Mouse (Mus musculus) T-helper 17 cell (primary cell): ENCODE measurements at regions not wholly inside any gene's neighbourhood (a gene's known extent, or its start where the extent isn't known, plus 50 kb on each side); places are given as distances from the start of the nearest gene placed in this dataset.

Experiments used
- in situ Hi-C, 2 experiments: fragments of 300-600 bp; cut with MboI, MseI; formaldehyde crosslinking; loops; 1 replicate in 1 of 2; 2 replicates in 1 of 2; pipeline ENCODE4 v1.15.1; 2025; ENCODE audit warnings: high pct_unique_total_duplicates in 2 of 2

DNA sequence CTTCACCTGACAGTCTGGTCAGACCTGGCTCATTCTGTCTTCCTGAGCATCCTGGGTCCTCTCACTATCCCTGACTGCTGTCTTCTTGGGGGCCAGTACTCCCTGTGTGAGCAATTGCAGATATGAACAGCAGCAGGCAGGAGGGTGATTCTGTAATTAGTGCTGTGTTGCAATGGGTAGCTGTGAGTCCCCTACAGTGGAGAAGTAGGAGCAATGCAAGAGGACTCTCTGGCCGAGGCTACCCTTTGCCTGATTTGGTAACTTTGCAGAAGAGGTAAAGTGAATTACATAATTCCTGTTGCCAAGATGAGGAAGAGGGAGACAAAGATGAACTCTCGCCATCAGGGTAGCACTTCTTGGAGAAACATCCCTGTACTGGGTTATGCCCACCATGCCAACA, 50.1 kb upstream of the Cxcr4 start:
- in situ Hi-C loops, result no loop called here
